Mouse (Mus musculus) ES-Bruce4 (cell line): Measurements from ENCODE around the gene 4930452B06Rik. TPM values are rescaled to one million over a fixed set of nuclear protein-coding genes. Genes with fewer than 3 reads are reported as not detected.

ENCODE experiments used
- H3K27ac ChIP-seq: 2 replicates; pipeline ENCODE4 v1.5.1; 2012; ENCODE audit warnings: low read length, inconsistent platforms; ENCODE audit not compliant: insufficient read depth
- H3K27me3 ChIP-seq: 2 replicates; pipeline ENCODE4 v1.6.1; 2012; ENCODE audit warnings: mild to moderate bottlenecking, low read length, inconsistent platforms; ENCODE audit not compliant: control insufficient read depth, poor library complexity, insufficient read depth, severe bottlenecking
- H3K36me3 ChIP-seq: 2 replicates; pipeline ENCODE4 v1.6.1; 2012; ENCODE audit warnings: inconsistent platforms, mild to moderate bottlenecking, low read length, moderate library complexity; ENCODE audit not compliant: control insufficient read depth, poor library complexity, insufficient read depth, severe bottlenecking
- H3K4me1 ChIP-seq: one replicate; pipeline ENCODE4 v1.8.1; 2011; ENCODE audit warnings: low read length; ENCODE audit not compliant: control insufficient read depth, insufficient read depth
- H3K4me3 ChIP-seq: 2 replicates; pipeline ENCODE4 v1.5.1; 2011; ENCODE audit warnings: low read depth, mild to moderate bottlenecking, low read length
- H3K9ac ChIP-seq: 2 replicates; pipeline ENCODE4 v1.6.1; 2012; ENCODE audit warnings: low read depth, mild to moderate bottlenecking, inconsistent platforms; ENCODE audit not compliant: poor library complexity, severe bottlenecking
- H3K9me3 ChIP-seq: replicated peaks from 2 replicates; pipeline ENCODE4 v1.6.1; 2012; ENCODE audit warnings: mild to moderate bottlenecking, low read length, inconsistent platforms; ENCODE audit not compliant: control insufficient read depth, poor library complexity, insufficient read depth, severe bottlenecking
- CTCF ChIP-seq: IDR thresholded peaks from one replicate; pipeline ENCODE4 v1.8.1; 2011; ENCODE audit warnings: low read depth, low read length
- EP300 ChIP-seq: IDR thresholded peaks from 2 replicates; pipeline ENCODE4 v1.6.1; 2011; ENCODE audit warnings: low read depth, low read length; ENCODE audit not compliant: insufficient read depth
- POLR2A ChIP-seq: IDR thresholded peaks from one replicate; pipeline ENCODE4 v1.8.1; 2011; ENCODE audit warnings: low read length; ENCODE audit not compliant: insufficient read depth
- polyA plus RNA-seq: library from polyadenylated mRNA; stranded (reverse); fragments of >200 nt; gene quantifications from 2 replicates; pipeline ENCODE4 v1.2.4, GENCODE M21; 2011; ENCODE audit warnings: low read depth; ENCODE audit not compliant: missing spikeins, insufficient read depth, insufficient read length

Gene 4930452B06Rik
- polyA plus RNA-seq, 1 experiment: 16.5 TPM

GRCm38 (mm10) chr14:8502496-8502895 is 163.5 kb downstream of the 4930452B06Rik start:
- H3K4me1 ChIP-seq: no peaks in the 10 kb centered on the region
- H3K27me3 ChIP-seq: no peaks in the 10 kb centered on the region
- no peak overlapping the region for H3K4me3 ChIP-seq
- no peak for TF ChIP-seq POLR2A
- no peak for TF ChIP-seq EP300
- TF ChIP-seq CTCF: no peak
- no peaks in the 10 kb centered on the region for H3K36me3 ChIP-seq
- no peak overlapping the region for H3K9ac ChIP-seq
- H3K9me3 ChIP-seq: no peaks in the 10 kb centered on the region
- H3K27ac ChIP-seq: no peak overlapping the region

GRCm38 (mm10) chr14:8495691-8496090 is 170.3 kb downstream of the 4930452B06Rik start:
- TF ChIP-seq EP300: no peak
- no peak for TF ChIP-seq CTCF
- no peak for TF ChIP-seq POLR2A
- H3K4me1 ChIP-seq: peaks cover 2% of the 10 kb centered on the region
- no peaks in the 10 kb centered on the region for H3K36me3 ChIP-seq
- no peaks in the 10 kb centered on the region for H3K9me3 ChIP-seq
- no peak overlapping the region for H3K4me3 ChIP-seq
- no peak overlapping the region for H3K27ac ChIP-seq
- no peaks in the 10 kb centered on the region; the same call in none of the 2 replicates for H3K27me3 ChIP-seq
- H3K9ac ChIP-seq: no peak overlapping the region

DNA sequence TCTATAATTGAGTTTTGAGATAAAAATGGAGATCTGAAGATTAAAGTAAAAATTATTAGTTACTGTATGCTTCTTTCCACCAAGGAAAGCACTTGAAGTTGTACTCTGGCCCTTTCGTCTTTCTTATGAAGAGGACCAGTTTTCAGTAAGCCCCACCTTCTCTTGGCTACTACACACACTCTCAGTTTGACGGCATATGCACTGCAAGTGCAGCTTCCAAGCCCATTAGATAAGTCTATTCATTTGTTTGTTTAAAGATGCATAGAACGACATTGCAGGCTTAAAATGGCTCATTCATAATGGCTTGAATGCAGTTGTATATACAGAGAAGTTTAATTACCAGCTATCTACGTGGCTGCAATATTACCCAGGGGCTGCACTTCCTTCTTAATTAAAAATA is 171.1 kb downstream of the 4930452B06Rik start:
- TF ChIP-seq CTCF (no peak), POLR2A (no peak), EP300 (no peak)
- Histone ChIP-seq H3K27me3 (no peaks in the 10 kb centered on the region; the same call in none of the 2 replicates), H3K4me3 (no peak overlapping the region), H3K36me3 (no peaks in the 10 kb centered on the region), H3K9ac (no peak overlapping the region), H3K27ac (no peak overlapping the region), H3K4me1 (peaks cover 2% of the 10 kb centered on the region), H3K9me3 (no peaks in the 10 kb centered on the region)

DNA sequence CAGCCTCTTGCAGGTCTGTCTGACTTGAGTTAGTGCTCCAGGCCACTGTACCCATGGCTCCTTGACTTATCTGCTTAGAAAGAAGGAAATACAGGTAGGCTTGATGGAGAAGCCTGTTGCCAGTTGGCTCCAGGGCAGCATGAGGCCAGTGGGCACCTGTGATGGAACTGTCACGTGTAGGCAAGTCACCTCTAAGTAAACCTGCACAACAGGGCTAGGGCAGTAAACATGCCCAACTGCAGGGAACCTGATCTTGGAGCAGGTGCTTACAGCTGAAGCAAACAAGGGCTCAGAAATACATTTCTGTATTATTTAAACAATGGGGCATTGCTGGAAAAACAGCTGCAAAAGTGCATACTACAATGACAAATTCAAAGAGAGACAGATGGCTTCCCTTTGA is 171.8 kb downstream of the 4930452B06Rik start:
- no peak overlapping the region for H3K27ac ChIP-seq
- no peaks in the 10 kb centered on the region for H3K9me3 ChIP-seq
- no peaks in the 10 kb centered on the region; the same call in none of the 2 replicates for H3K27me3 ChIP-seq
- H3K36me3 ChIP-seq: no peaks in the 10 kb centered on the region
- no peak overlapping the region for H3K9ac ChIP-seq
- peaks cover 2% of the 10 kb centered on the region for H3K4me1 ChIP-seq
- H3K4me3 ChIP-seq: no peak overlapping the region
- TF ChIP-seq POLR2A (no peak), EP300 (no peak), CTCF (no peak)

GRCm38 (mm10) chr14:8478098-8478497 is 187.9 kb downstream of the 4930452B06Rik start:
- Histone ChIP-seq H3K9me3 (no peaks in the 10 kb centered on the region; the same call in 1 of the 2 replicates), H3K9ac (no peak overlapping the region), H3K36me3 (no peaks in the 10 kb centered on the region), H3K27me3 (no peaks in the 10 kb centered on the region), H3K27ac (no peak overlapping the region), H3K4me1 (no peaks in the 10 kb centered on the region), H3K4me3 (no peak overlapping the region)
- no peak for TF ChIP-seq CTCF

GRCm38 (mm10) chr14:8477348-8477747 is 188.7 kb downstream of the 4930452B06Rik start:
- no peaks in the 10 kb centered on the region for H3K36me3 ChIP-seq
- H3K27ac ChIP-seq: no peak overlapping the region
- no peak for TF ChIP-seq POLR2A
- TF ChIP-seq EP300: no peak
- TF ChIP-seq CTCF: no peak
- no peaks in the 10 kb centered on the region for H3K27me3 ChIP-seq
- no peaks in the 10 kb centered on the region; the same call in 1 of the 2 replicates for H3K9me3 ChIP-seq
- no peak overlapping the region for H3K9ac ChIP-seq
- H3K4me3 ChIP-seq: no peak overlapping the region
- no peaks in the 10 kb centered on the region for H3K4me1 ChIP-seq
